Mouse (Mus musculus) forebrain, embryonic 13.5 days (tissue): Measurements from ENCODE around the gene Olfr646. TPM values are rescaled to one million over a fixed set of nuclear protein-coding genes. Genes with fewer than 3 reads are reported as not detected.

Experiments used
- polyA plus RNA-seq: library from polyadenylated mRNA; unstranded; fragments of >200 nt; fragmentation: Nextera tagmentation; extraction: Ambion mirVana; gene quantifications from 2 replicates; pipeline ENCODE4 v1.2.1, GENCODE M21; 2015

Olfr646 gene
- polyA plus RNA-seq, 1 experiment from 2014 or later: not detected

Other genes with a start within 250 kb of the Olfr646 start
- not detected in 2 replicates for gene Olfr66, start 218.6 kb upstream of the Olfr646 start, polyA plus RNA-seq
- gene Olfr64, start 210.4 kb upstream of the Olfr646 start, polyA plus RNA-seq: not detected in 2 replicates
- gene Olfr65, start 201.4 kb upstream of the Olfr646 start, polyA plus RNA-seq: not detected in 2 replicates
- not detected in 2 replicates for gene Olfr631, start 176.0 kb upstream of the Olfr646 start, polyA plus RNA-seq
- not detected in 2 replicates for gene Olfr632, start 170.5 kb upstream of the Olfr646 start, polyA plus RNA-seq
- gene Olfr633, start 160.4 kb upstream of the Olfr646 start, polyA plus RNA-seq: not detected in 2 replicates
- gene Olfr635, start 133.7 kb upstream of the Olfr646 start, polyA plus RNA-seq: not detected in 2 replicates
- not detected in 2 replicates for gene Olfr638, start 106.1 kb upstream of the Olfr646 start, polyA plus RNA-seq
- gene Olfr639, start 87.6 kb upstream of the Olfr646 start, polyA plus RNA-seq: 0.04 TPM in 1 of 2 replicates, not detected in the other
- gene Olfr640, start 79.3 kb upstream of the Olfr646 start, polyA plus RNA-seq: not detected in 2 replicates
- gene Olfr641, start 69.4 kb upstream of the Olfr646 start, polyA plus RNA-seq: not detected in 2 replicates
- not detected in 2 replicates for gene Olfr642, start 52.2 kb upstream of the Olfr646 start, polyA plus RNA-seq
- gene 4930516K23Rik, start 43.4 kb upstream of the Olfr646 start, polyA plus RNA-seq: not detected in 2 replicates
- gene Olfr644, start 33.0 kb upstream of the Olfr646 start, polyA plus RNA-seq: not detected in 2 replicates
- not detected in 2 replicates for gene Olfr645, start 19.4 kb upstream of the Olfr646 start, polyA plus RNA-seq
- gene Ubqln5, start 25.0 kb downstream of the Olfr646 start, polyA plus RNA-seq: not detected in 2 replicates
- not detected in 2 replicates for gene Olfr643, start 32.5 kb downstream of the Olfr646 start, polyA plus RNA-seq
- not detected in 2 replicates for gene Ubqln3, start 38.4 kb downstream of the Olfr646 start, polyA plus RNA-seq
- gene Ubqlnl, start 45.7 kb downstream of the Olfr646 start, polyA plus RNA-seq: not detected in 2 replicates
- gene Olfm5, start 60.0 kb downstream of the Olfr646 start, polyA plus RNA-seq: not detected in 2 replicates
- gene Olfr648, start 78.5 kb downstream of the Olfr646 start, polyA plus RNA-seq: 0.23 and 0.45 TPM in 2 replicates
- gene Olfr649, start 91.1 kb downstream of the Olfr646 start, polyA plus RNA-seq: not detected in 2 replicates
- gene Trim6, start 113.9 kb downstream of the Olfr646 start, polyA plus RNA-seq: 0.30 and 0.33 TPM in 2 replicates
- gene Trim34a, start 139.6 kb downstream of the Olfr646 start, polyA plus RNA-seq: 0.42 and 0.43 TPM in 2 replicates
- gene Trim5, start 183.2 kb downstream of the Olfr646 start, polyA plus RNA-seq: 0.17 TPM in 1 of 2 replicates, not detected in the other
- 1.1 and 1.2 TPM in 2 replicates for gene Trim12a, start 210.6 kb downstream of the Olfr646 start, polyA plus RNA-seq
- gene Trim34b, start 224.6 kb downstream of the Olfr646 start, polyA plus RNA-seq: not detected in 2 replicates
- gene Trim12c, start 248.5 kb downstream of the Olfr646 start, polyA plus RNA-seq: 0.71 and 0.77 TPM in 2 replicates